8 mouse cellular contexts compared by ENCODE assay signal in the genomic region with DNA sequence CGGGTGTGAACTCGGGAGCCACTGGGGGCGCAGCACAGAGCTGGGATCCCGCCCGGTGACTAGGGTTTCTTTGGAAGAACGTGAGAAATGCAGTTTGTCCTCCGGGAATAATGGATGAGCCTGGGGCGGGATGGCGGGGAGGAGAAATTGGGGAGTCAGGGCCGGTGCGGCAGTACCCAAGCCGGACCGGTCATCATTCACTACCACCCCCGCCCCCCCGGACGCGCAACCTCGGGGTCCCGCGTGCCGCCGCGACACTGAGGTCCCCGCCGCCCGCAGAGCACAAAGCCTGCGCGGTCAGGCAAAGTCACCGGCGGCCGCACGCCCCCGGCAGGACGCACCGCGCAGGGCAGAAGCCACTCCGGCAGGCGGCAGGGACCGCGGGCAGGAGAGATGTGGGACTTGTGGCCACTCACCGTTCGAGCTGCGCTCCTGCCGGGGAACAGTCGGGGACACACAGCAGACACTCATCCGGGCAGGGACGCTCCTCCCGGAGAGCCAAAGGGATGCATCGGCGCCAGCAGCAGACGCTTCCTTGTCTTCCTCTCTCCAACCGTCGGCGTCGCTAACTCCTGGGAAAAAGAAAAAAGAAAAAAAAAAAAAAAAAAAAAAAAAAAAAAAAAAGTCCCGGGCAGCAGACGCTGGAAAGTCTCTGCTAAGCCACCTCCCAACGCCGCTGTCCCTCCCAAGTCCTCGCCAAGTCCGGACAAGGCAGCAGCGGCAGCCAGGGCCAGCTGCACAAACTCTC. TPM values are rescaled to one million over a fixed set of nuclear protein-coding genes. Genes with fewer than 3 reads are reported as not detected.
DNase-seq lines count a peak whose midpoint lies in the region; ATAC-seq and TF ChIP-seq lines count a peak whose summit lies in the region.

No protein-coding gene starts in this region.

- TF ChIP-seq POLR2A in brain, embryonic 14.5 days (IDR thresholded peaks at IDR 0.05; ENCODE audit: borderline replicate concordance, extremely low read depth, insufficient read depth, insufficient read length, poor library complexity, severe bottlenecking) = peak; percentile 58; the same call in 1 of the 2 replicates

- H3K36me3 ChIP-seq in forebrain, embryonic 11.5 days (ENCODE audit: control insufficient read depth, insufficient read depth, low read length) = no peaks in the 10 kb centered on the region
- peaks cover 13% of the 10 kb centered on the region; the same call in 1 of the 2 replicates for H3K36me3 ChIP-seq in heart, embryonic 15.5 days
- H3K36me3 ChIP-seq in liver, embryonic 11.5 days (ENCODE audit: control insufficient read depth, insufficient read depth, low read length) = no peaks in the 10 kb centered on the region
- no peaks in the 10 kb centered on the region; the same call in 1 of the 2 replicates for H3K36me3 ChIP-seq in neural tube, embryonic 11.5 days (ENCODE audit: control insufficient read depth, insufficient read depth, low read length)

- H3K9ac ChIP-seq in forebrain, embryonic 11.5 days (ENCODE audit: low read length) = peak overlapping the region; percentile 87
- H3K9ac ChIP-seq in heart, embryonic 15.5 days = peak overlapping the region; percentile 88
- peak overlapping the region; percentile 80 for H3K9ac ChIP-seq in liver, embryonic 11.5 days (ENCODE audit: low read depth, low read length)
- peak overlapping the region; percentile 93 for H3K9ac ChIP-seq in neural tube, embryonic 11.5 days (ENCODE audit: low read length)

- peak overlapping the region; percentile 78 for H3K4me2 ChIP-seq in forebrain, embryonic 11.5 days (ENCODE audit: low read depth, low read length, severe bottlenecking)
- H3K4me2 ChIP-seq in heart, embryonic 15.5 days = peak overlapping the region; percentile 73
- peak overlapping the region; percentile 93 for H3K4me2 ChIP-seq in liver, embryonic 11.5 days
- H3K4me2 ChIP-seq in neural tube, embryonic 11.5 days (ENCODE audit: low read depth) = peak overlapping the region; percentile 57

- peak overlapping the region; percentile 80 for H3K4me3 ChIP-seq in forebrain, embryonic 11.5 days (ENCODE audit: low read depth, low read length)
- peak overlapping the region; percentile 85 for H3K4me3 ChIP-seq in heart, embryonic 15.5 days
- peak overlapping the region; percentile 77 for H3K4me3 ChIP-seq in liver, embryonic 11.5 days (ENCODE audit: low read depth, low read length)
- H3K4me3 ChIP-seq in neural tube, embryonic 11.5 days (ENCODE audit: low read depth, low read length) = peak overlapping the region; percentile 65

- H3K9me3 ChIP-seq in forebrain, embryonic 11.5 days (ENCODE audit: control insufficient read depth, low read length) = no peaks in the 10 kb centered on the region
- H3K9me3 ChIP-seq in heart, embryonic 15.5 days (replicated peaks) = no peaks in the 10 kb centered on the region
- no peaks in the 10 kb centered on the region for H3K9me3 ChIP-seq in liver, embryonic 11.5 days (ENCODE audit: control insufficient read depth, low read length)
- no peaks in the 10 kb centered on the region for H3K9me3 ChIP-seq in neural tube, embryonic 11.5 days (ENCODE audit: control insufficient read depth, low read length)

- peaks cover 5% of the 10 kb centered on the region; the same call in 1 of the 2 replicates for H3K4me1 ChIP-seq in forebrain, embryonic 11.5 days (replicated peaks; ENCODE audit: control insufficient read depth, insufficient read depth, low read length)
- peaks cover 17% of the 10 kb centered on the region for H3K4me1 ChIP-seq in heart, embryonic 15.5 days (replicated peaks)
- no peaks in the 10 kb centered on the region; the same call in 1 of the 2 replicates for H3K4me1 ChIP-seq in liver, embryonic 11.5 days (replicated peaks; ENCODE audit: control insufficient read depth, insufficient read depth, low read length)
- H3K4me1 ChIP-seq in neural tube, embryonic 11.5 days (ENCODE audit: control insufficient read depth, insufficient read depth, low read length) = 0 out of 2 replicates have a peak, but pooled peaks cover 5% of the 10 kb centered on the region

- peak; percentile 81 for ATAC-seq in forebrain, embryonic 11.5 days (replicated peaks; ENCODE audit: low FRiP score)
- ATAC-seq in heart, embryonic 15.5 days (replicated peaks; ENCODE audit: insufficient number of reproducible peaks, insufficient read depth, low FRiP score, low read depth) = peak; percentile 89
- peak; percentile 71 for ATAC-seq in liver, embryonic 11.5 days (replicated peaks; ENCODE audit: low FRiP score)
- peak; percentile 81 for ATAC-seq in neural tube, embryonic 11.5 days (ENCODE audit: insufficient read depth, low FRiP score, low TSS enrichment)

- peak overlapping the region; percentile 80 for H3K27ac ChIP-seq in forebrain, embryonic 11.5 days (ENCODE audit: low read depth, low read length)
- H3K27ac ChIP-seq in heart, embryonic 15.5 days = peak overlapping the region; percentile 98
- H3K27ac ChIP-seq in liver, embryonic 11.5 days (ENCODE audit: low read depth, low read length) = peak overlapping the region; percentile 33
- H3K27ac ChIP-seq in neural tube, embryonic 11.5 days (ENCODE audit: low read depth, low read length) = peak overlapping the region; percentile 90

- no peaks in the 10 kb centered on the region for H3K27me3 ChIP-seq in forebrain, embryonic 11.5 days (ENCODE audit: control insufficient read depth, insufficient read depth, low read length)
- H3K27me3 ChIP-seq in heart, embryonic 15.5 days = no peaks in the 10 kb centered on the region
- H3K27me3 ChIP-seq in liver, embryonic 11.5 days (replicated peaks; ENCODE audit: control insufficient read depth, insufficient read depth, low read length) = no peaks in the 10 kb centered on the region
- H3K27me3 ChIP-seq in neural tube, embryonic 11.5 days (ENCODE audit: control insufficient read depth, insufficient read depth, low read length) = no peaks in the 10 kb centered on the region

- DNase-seq in ES-CJ7 (ENCODE audit: low read depth, low spot score) = peak; percentile 73
- DNase-seq in brain, embryonic 14.5 days (ENCODE audit: low read depth) = peak; percentile 90
- DNase-seq in forebrain, embryonic 11.5 days (ENCODE audit: low spot score) = peak; percentile 90
- DNase-seq in kidney, postnatal 14 days = peak; percentile 90
- DNase-seq in liver, embryonic 11.5 days (ENCODE audit: low spot score) = peak; percentile 77
- peak; percentile 84 for DNase-seq in neural tube, embryonic 11.5 days (ENCODE audit: low spot score)
- peak; percentile 60 for DNase-seq in testis, postnatal 14 days (ENCODE audit: low spot score)

- WGBS in forebrain, embryonic 11.5 days = 1% methylated on average over 61 of the region's 62 CpGs
- under 1% methylated on average over 60 of the region's 62 CpGs for WGBS in heart, embryonic 15.5 days
- under 1% methylated on average over 62 of the region's 62 CpGs for WGBS in liver, embryonic 11.5 days
- under 1% methylated on average over 56 of the region's 62 CpGs for WGBS in neural tube, embryonic 11.5 days

- peak; percentile 69 for TF ChIP-seq CTCF in brain, embryonic 14.5 days (IDR thresholded peaks at IDR 0.05; ENCODE audit: borderline replicate concordance, extremely low read depth, insufficient read depth, insufficient read length)

RNA-seq across cellular contexts. Expression of gene Tspan12, which starts 0.5 kb away (rescaled TPM):
- 10.9 and 15.9 TPM in 2 replicates for polyA plus RNA-seq in brain, embryonic 14.5 days (2012; rRNA removed)
- polyA plus RNA-seq in forebrain, embryonic 11.5 days (2014; fragmentation: Nextera tagmentation; extraction: Ambion mirVana) = 62.5 and 63.5 TPM in 2 replicates
- polyA plus RNA-seq in heart, embryonic 15.5 days (2015; fragmentation: Nextera tagmentation; extraction: Ambion mirVana) = 65.9 and 79.5 TPM in 2 replicates
- polyA plus RNA-seq in liver, embryonic 11.5 days (2014; fragmentation: Nextera tagmentation; extraction: Ambion mirVana) = 47.9 and 54.3 TPM in 2 replicates
- polyA plus RNA-seq in neural tube, embryonic 11.5 days (2014; fragmentation: Nextera tagmentation; extraction: Ambion mirVana) = 70.5 and 71.5 TPM in 2 replicates

Comparison
In these comparisons a context has a peak if more than half of its experiments do, and no peak if none do; other contexts are left out.
1. Peak in every context shown above with its lines: DNase-seq, ATAC-seq, H3K4me3 ChIP-seq and H3K27ac ChIP-seq.
2. H3K27ac ChIP-seq: peak in every context shown above with its lines; median percentile 98 in heart, embryonic 15.5 days; 90 in neural tube, embryonic 11.5 days; 80 in forebrain, embryonic 11.5 days; 33 in liver, embryonic 11.5 days.